Mouse (Mus musculus) left cerebral cortex, postnatal 10 days (tissue): ENCODE data around the gene Tmem150a. TPM values are rescaled to one million over a fixed set of nuclear protein-coding genes. Genes with fewer than 3 reads are reported as not detected.

Experiments used
- DNase-seq, 2 experiments: peaks; one replicate each; pipeline ENCODE4 v3.0.0; 2021 to 2022; ENCODE audit warnings: low spot score in 2 of 2, mixed read lengths in 1 of 2; ENCODE audit errors: extremely low spot score in 1 of 2
- intact Hi-C: fragments of 180-260 bp; cut with DNase I; formaldehyde crosslinking; loops from one replicate; pipeline ENCODE4 v1.15.1; 2025
- total RNA-seq, 2 experiments: library from RNA; stranded (reverse); gene quantifications; 2 replicates each; pipeline ENCODE4 v1.2.3; 2021

The Tmem150a gene
- 10 to 100 TPM; 16.6 to 19.0 TPM for total RNA-seq

DNA sequence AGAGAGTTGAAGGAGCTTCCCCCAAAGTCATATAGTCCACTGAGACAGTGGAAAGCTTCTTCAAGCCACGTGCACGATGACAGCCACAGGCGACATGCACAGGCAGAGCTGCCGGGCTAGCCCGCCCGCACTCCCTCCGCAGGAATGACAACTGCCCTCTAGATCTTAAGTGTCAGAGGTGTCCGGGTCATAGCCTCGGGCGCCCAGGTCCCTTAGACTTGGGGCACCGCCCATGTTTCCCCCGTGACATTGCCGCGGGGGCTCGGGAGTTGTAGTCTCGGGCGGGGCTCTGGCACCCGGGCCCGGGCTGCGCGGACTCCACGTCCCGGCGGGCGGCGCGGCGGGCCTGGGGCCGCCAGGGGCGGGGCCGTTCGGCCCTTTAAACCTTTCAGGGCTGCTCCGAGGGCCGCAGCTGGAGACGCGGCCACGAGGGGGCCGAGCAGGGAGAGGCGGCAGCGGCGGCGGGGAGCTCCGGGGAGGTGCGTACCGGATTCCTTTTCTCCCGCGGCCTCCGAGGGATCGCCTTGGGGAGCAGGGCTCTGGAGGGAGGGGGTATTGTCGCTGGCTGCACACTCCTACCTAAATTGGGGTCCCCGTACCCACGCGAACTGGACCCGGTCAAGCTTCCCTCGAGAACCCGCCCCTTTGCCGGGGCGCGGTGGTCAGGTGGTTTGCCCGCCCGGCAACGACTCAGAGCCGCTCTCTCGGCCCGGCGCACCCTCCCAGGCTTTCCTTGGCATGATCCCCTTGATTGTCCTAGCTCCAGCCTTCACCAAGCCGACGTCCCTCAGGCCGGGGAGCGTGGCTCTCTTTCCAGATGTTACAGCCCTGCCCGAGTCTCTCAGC, at the start of gene Tmem150a:
Gene Tmem150a (plus strand): TSS at position 382 of the 846 bp plus-strand sequence.
- peak; percentile 60 to 91 for DNase-seq
- intact Hi-C loops, result no loop called here

DNA sequence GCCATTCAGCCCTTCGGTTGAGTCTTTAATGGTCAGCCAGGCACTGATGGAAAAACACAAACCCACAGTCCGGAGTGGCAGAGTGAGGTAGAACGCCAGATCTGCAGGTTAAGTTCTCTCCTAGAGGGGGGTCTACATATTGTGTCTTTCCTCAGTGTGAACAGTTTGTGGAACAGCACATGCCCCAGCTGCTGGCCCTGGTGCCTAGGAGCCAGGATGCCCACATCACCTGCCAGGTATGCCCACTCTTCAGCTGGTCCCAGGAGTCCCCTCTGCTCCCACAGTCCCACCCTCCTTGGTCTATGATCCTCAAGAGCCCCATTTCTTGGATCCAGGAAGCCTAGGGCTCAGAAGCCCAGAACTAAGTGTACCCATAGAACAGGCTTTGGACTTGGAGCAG, 43.0 kb upstream of the Tmem150a start:
- intact Hi-C loops, result no loop called here

GRCm38 (mm10) chr6:72313124-72313867, 42.0 kb upstream of the Tmem150a start:
- intact Hi-C loops, result no loop called here
- no peak for DNase-seq

More for the DNA sequence above, 43.0 kb upstream of the Tmem150a start:
- no peak for DNase-seq

DNA sequence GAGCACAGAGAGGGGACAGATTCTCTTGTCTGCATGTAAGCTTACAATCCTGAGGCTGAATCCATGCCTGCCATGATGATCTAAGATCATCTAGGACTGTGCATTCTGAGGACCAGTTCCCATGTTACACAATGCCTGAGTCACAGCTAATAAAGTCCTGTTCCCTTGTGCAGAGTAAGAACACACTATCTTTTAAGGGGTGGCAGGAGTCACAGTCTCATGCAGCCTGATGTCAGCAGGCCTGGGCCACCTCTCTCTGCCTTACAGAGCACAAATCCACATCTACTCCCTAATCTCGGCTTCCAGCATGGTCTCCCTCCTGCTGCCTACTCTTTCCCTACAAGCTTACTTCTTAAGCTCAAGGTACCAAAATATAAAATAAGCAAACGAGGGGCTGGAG, 39.9 kb upstream of the Tmem150a start:
- intact Hi-C loops, result no loop called here

DNA sequence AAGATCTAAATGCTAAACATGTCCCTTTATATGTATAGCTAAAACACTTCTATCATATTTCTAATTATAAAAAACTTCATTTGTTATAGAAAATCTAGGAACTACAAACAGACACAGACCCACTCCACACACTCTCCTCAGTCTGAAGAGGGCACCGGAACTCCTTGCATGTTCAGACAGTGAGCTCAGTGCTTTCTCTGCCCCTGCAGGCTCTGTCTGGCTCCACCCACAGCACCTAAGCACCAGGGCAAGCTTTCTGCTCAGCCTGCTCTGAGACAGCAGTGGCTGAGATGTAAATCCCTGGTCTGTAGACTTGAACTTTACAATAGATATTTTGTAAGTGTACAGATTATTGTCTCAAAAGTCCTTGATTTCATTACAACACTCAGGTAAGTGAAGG, 39.2 kb upstream of the Tmem150a start:
- no peak for DNase-seq
- intact Hi-C loops, result no loop called here

More for the DNA sequence above, 39.9 kb upstream of the Tmem150a start:
- no peak for DNase-seq

DNA sequence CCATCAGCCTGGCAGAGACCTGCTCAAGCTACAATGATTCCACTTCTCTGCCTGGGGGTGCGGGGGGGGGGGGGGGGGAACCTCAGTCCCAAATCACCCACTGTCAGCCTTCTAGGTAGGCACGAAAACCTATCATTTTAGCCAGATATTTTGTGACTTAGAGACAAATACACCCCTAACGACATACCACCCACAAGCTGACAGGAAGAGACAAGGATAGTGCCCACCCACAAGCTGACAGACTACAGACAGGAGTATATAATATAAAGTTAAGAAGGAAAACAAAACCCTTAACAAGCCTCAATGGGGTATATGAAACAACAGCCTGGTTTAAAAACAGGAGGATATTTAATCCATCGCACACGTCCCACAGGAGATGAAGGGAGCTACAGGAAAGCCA, 36.8 kb upstream of the Tmem150a start:
- intact Hi-C loops, result no loop called here
- DNase-seq, result no peak

DNA sequence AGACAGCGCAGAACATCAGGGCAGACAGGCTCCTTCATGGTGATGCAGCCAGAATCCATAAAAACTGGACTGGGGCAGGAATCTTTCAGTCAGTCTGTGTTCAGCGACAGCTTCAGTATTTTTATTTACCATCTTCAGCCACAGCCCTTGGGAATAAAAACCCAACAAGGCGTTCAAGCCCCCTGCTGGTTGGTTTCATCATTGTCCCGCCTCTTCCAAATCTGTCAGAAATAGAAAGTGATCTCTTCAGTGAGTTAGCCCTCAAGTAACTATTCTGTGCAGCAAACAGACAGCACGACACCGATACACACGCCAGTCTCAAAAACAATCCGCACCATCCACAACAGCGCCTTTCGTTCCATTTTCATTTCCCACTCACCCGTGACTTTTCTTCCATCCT, 36.2 kb upstream of the Tmem150a start:
- peak; percentile 27 to 47 for DNase-seq
- intact Hi-C loops, result no loop called here

- DNase-seq, result no peak
- intact Hi-C loops, result loop anchor here (5.0 kb wide), 1 partner anchor 136 kb away; no protein-coding TSS in a partner anchor
These were observed 32.3 kb upstream of the Tmem150a start for GRCm38 (mm10) chr6:72322936-72323335.

DNA sequence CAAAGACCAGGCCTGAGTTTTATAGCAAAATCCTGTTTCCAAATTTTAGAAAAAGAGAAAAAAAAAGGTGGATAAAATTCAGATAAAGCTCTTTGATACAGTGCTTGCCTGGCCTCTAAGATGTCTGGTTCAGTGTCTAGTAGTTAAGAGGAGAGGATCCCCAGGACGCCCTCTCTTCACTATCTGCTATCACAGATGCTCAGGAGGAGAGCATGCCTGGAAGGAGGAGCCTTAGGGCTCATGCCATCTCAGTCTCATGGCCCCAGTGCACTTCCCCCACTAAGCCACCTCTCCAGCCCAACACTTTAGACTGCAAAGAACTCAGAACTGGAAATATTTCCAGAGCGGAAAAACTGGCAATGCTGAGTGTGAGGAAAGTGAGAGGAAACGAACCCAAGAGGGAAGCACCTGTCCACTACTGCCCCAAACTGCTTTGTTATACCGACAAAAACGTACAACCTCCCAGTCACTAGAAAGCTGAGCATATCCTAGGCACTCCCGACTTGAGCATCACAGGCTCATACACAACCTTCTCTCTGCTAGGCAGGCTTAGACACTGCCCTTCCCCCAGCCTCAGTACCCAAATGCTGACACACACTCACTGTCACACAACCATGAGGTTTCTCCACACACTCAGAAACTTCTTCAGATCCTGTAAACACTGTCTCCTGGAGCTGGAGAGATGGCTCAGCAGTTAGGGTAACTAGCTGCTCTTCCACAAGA, 31.3 kb upstream of the Tmem150a start:
- no peak for DNase-seq
- intact Hi-C loops, result loop anchor here (5.0 kb wide), 1 partner anchor 137 kb away; no protein-coding TSS in a partner anchor

GRCm38 (mm10) chr6:72326274-72326673, 29.0 kb upstream of the Tmem150a start:
- DNase-seq, result peak in 1 of 2 experiments; percentile 30
- intact Hi-C loops, result no loop called here

DNA sequence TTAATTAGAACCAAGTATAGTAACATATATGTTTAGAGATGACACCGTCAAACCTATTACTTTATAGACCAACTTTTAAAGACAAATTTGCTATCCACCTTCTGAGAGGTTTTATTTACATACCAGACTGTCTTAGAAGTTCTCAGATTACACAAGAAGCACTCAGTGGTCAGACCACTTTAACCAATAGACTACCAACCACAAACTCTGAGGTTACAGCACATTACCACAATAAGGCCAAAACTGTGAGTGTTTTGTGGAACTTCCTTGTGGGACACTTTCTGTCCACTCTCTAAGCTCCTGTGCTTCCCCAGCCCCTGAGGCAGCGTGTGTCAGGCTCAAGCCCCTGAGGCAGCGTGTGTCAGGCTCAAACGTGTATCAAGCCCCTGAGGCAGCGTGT, 26.2 kb upstream of the Tmem150a start:
- intact Hi-C loops, result no loop called here

GRCm38 (mm10) chr6:72330133-72330532, 25.1 kb upstream of the Tmem150a start:
- DNase-seq, result no peak
- intact Hi-C loops, result loop anchor here (10.0 kb wide), 1 partner anchor 445 kb away; no protein-coding TSS in a partner anchor

More for the DNA sequence above, 26.2 kb upstream of the Tmem150a start:
- no peak for DNase-seq

GRCm38 (mm10) chr6:72333111-72333510, 22.1 kb upstream of the Tmem150a start:
- intact Hi-C loops, result loop anchor here (10.0 kb wide), 1 partner anchor 448 kb away; no protein-coding TSS in a partner anchor
- no peak for DNase-seq

- no peak for DNase-seq
- intact Hi-C loops, result no loop called here
These were observed 14.8 kb upstream of the Tmem150a start for GRCm38 (mm10) chr6:72340481-72340880.

GRCm38 (mm10) chr6:72344396-72345073, 10.7 kb upstream of the Tmem150a start:
- intact Hi-C loops, result no loop called here

GRCm38 (mm10) chr6:72345074-72345567, 10.1 kb upstream of the Tmem150a start, which contains the start of gene Usp39:
Gene Usp39 (minus strand): TSS chr6:72345184.
- intact Hi-C loops, result no loop called here
- peak; percentile 95 to 96 for DNase-seq

More at GRCm38 (mm10) chr6:72344396-72345073, 10.7 kb upstream of the Tmem150a start:
- DNase-seq, result no peak

- no peak for DNase-seq
- intact Hi-C loops, result no loop called here
These were observed 9.6 kb upstream of the Tmem150a start for GRCm38 (mm10) chr6:72345633-72346032.

DNA sequence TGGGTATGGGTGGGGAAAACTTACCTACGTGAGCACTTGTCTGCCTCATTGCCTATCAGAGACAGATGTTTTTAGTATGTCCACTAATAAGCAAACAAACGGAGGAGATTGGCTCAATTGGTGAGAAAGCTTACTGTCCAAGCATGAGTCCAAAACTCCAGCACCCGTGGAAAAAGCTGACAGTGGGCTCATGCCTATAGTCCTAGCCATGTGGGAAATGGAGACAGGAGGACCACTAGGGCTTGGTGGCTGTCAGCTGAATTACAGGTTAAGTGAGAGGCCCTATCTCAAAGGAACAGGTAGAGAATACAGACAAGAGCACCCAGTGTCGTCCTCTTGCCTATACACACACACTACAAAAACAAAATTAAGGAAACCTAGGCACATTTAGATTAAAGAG, 9.0 kb upstream of the Tmem150a start:
- no peak for DNase-seq
- intact Hi-C loops, result no loop called here
